ENCODE assay signal across 8 mouse cellular contexts in genomic region chr3:104637427-104638402, GRCm38 (mm10). TPM values are rescaled to one million over a fixed set of nuclear protein-coding genes. Genes with fewer than 3 reads are reported as not detected.
DNase-seq lines count a peak whose midpoint lies in the region; ATAC-seq and TF ChIP-seq lines count a peak whose summit lies in the region.

No protein-coding gene starts in this region.

- peak overlapping the region; percentile 56 for H3K9ac ChIP-seq in lung, postnatal 0 days (replicated peaks; ENCODE audit: low read depth)
- peak overlapping the region; percentile 51 for H3K9ac ChIP-seq in stomach, embryonic 14.5 days (replicated peaks; ENCODE audit: low read depth, low read length)

- peak; percentile 25 for DNase-seq in kidney, adult 11 months
- DNase-seq in kidney, postnatal 4 days = no peak
- DNase-seq in embryonic facial prominence, embryonic 10.5 days (ENCODE audit: low spot score) = no peak
- DNase-seq in kidney, adult 9 months = peak; percentile 43
- DNase-seq in lung, postnatal 0 days (ENCODE audit: low spot score) = peak; percentile 14

- peaks cover 25% of the 10 kb centered on the region for H3K4me1 ChIP-seq in embryonic facial prominence, embryonic 10.5 days
- H3K4me1 ChIP-seq in lung, postnatal 0 days (ENCODE audit: insufficient read depth, low read depth, low read length) = peaks cover 4% of the 10 kb centered on the region; the same call in 1 of the 2 replicates
- H3K4me1 ChIP-seq in stomach, embryonic 14.5 days (ENCODE audit: control insufficient read depth, insufficient read depth, low read length) = 0 out of 2 replicates have a peak, but pooled peaks cover 2% of the 10 kb centered on the region

- H3K27ac ChIP-seq in embryonic facial prominence, embryonic 10.5 days (replicated peaks) = peak overlapping the region; percentile 97
- H3K27ac ChIP-seq in lung, postnatal 0 days (ENCODE audit: low read length) = peak overlapping the region; percentile 79
- peak overlapping the region; percentile 0; the same call in 1 of the 2 replicates for H3K27ac ChIP-seq in stomach, embryonic 14.5 days (ENCODE audit: low read length)

- peak overlapping the region; percentile 96 for H3K4me3 ChIP-seq in embryonic facial prominence, embryonic 10.5 days
- peak overlapping the region; percentile 66 for H3K4me3 ChIP-seq in lung, postnatal 0 days (ENCODE audit: low read depth, low read length)
- H3K4me3 ChIP-seq in stomach, embryonic 14.5 days (ENCODE audit: low read depth, low read length) = peak overlapping the region; percentile 52

- H3K4me2 ChIP-seq in lung, postnatal 0 days (replicated peaks; ENCODE audit: low read depth, low read length) = peak overlapping the region; percentile 99
- peak overlapping the region; percentile 93 for H3K4me2 ChIP-seq in stomach, embryonic 14.5 days (replicated peaks; ENCODE audit: low read depth, low read length)

- no peak for TF ChIP-seq CTCF in lung, postnatal 0 days (IDR thresholded peaks at IDR 0.05)

- ATAC-seq in CD4-positive, CD25-positive, alpha-beta regulatory T cell, adult 4 months = peak; percentile 20
- peak; percentile 32 for ATAC-seq in granulocyte monocyte progenitor cell, adult 5-6 weeks (replicated peaks; ENCODE audit: poor library complexity, severe bottlenecking)
- ATAC-seq in lung, postnatal 0 days = peak; percentile 25
- ATAC-seq in stomach, embryonic 14.5 days (ENCODE audit: insufficient number of reproducible peaks, insufficient read depth, low FRiP score, low read depth) = no peak

- H3K27me3 ChIP-seq in embryonic facial prominence, embryonic 10.5 days (replicated peaks; ENCODE audit: low read depth, poor library complexity, severe bottlenecking) = no peaks in the 10 kb centered on the region
- H3K27me3 ChIP-seq in lung, postnatal 0 days (replicated peaks; ENCODE audit: insufficient read depth, low read length) = no peaks in the 10 kb centered on the region
- H3K27me3 ChIP-seq in stomach, embryonic 14.5 days (ENCODE audit: control insufficient read depth, insufficient read depth, low read length) = no peaks in the 10 kb centered on the region

- TF ChIP-seq EP300 in lung, postnatal 0 days (IDR thresholded peaks at IDR 0.05) = no peak

- no peaks in the 10 kb centered on the region for H3K9me3 ChIP-seq in embryonic facial prominence, embryonic 10.5 days
- H3K9me3 ChIP-seq in lung, postnatal 0 days (ENCODE audit: low read length) = no peaks in the 10 kb centered on the region
- H3K9me3 ChIP-seq in stomach, embryonic 14.5 days (ENCODE audit: control insufficient read depth, low read depth, low read length) = no peaks in the 10 kb centered on the region

- H3K36me3 ChIP-seq in embryonic facial prominence, embryonic 10.5 days (replicated peaks) = no peaks in the 10 kb centered on the region
- no peaks in the 10 kb centered on the region for H3K36me3 ChIP-seq in lung, postnatal 0 days (ENCODE audit: insufficient read depth, low read length)
- H3K36me3 ChIP-seq in stomach, embryonic 14.5 days (ENCODE audit: control insufficient read depth, insufficient read depth, low read length) = no peaks in the 10 kb centered on the region

- 14% methylated on average over 38 of the region's 38 CpGs for WGBS in embryonic facial prominence, embryonic 10.5 days
- WGBS in lung, postnatal 0 days = 11% methylated on average over 36 of the region's 38 CpGs
- 12% methylated on average over 38 of the region's 38 CpGs for WGBS in stomach, embryonic 14.5 days

RNA-seq across cellular contexts. Expression of gene Slc16a1, which starts 0.8 kb away (rescaled TPM):
- 1 to 10 TPM; 6.0 to 6.6 TPM for polyA plus RNA-seq in CD4-positive, CD25-positive, alpha-beta regulatory T cell, adult 4 months (2017; shearing (Covaris generic))
- polyA plus RNA-seq in embryonic facial prominence, embryonic 10.5 days (2016; fragmentation: Nextera tagmentation; extraction: Ambion mirVana) = 45.9 and 49.6 TPM in 2 replicates
- 36.4 and 42.5 TPM in 2 replicates for total RNA-seq in granulocyte monocyte progenitor cell, adult 5-6 weeks (2014; fragmentation: Nextera tagmentation)
- total RNA-seq in granulocyte monocyte progenitor cell, adult 5-6 weeks (2017) = 85.3 and 88.6 TPM in 2 replicates
- 17.2 and 17.5 TPM in 2 replicates for polyA plus RNA-seq in lung, postnatal 0 days (2015; fragmentation: Nextera tagmentation; extraction: Ambion mirVana)
- polyA plus RNA-seq in stomach, embryonic 14.5 days (2014; fragmentation: Nextera tagmentation; extraction: Ambion mirVana) = 23.8 and 26.1 TPM in 2 replicates

Comparison
In these comparisons a context has a peak if more than half of its experiments do, and no peak if none do; other contexts are left out.
1. DNase-seq: peak in kidney, adult 11 months (single experiment), kidney, adult 9 months (single experiment) and lung, postnatal 0 days (single experiment); none in kidney, postnatal 4 days (0 of 2) and embryonic facial prominence, embryonic 10.5 days (single experiment).
2. H3K27ac ChIP-seq: peak in every context shown above with its lines; median percentile 97 in embryonic facial prominence, embryonic 10.5 days; 79 in lung, postnatal 0 days; 0 in stomach, embryonic 14.5 days.
3. Peak in every context shown above with its lines, with median percentiles within 50 percentile points of each other: H3K4me3 ChIP-seq.